Mouse (Mus musculus): ENCODE measurements around the gene Dock2.

- TF ChIP-seq CTCF (IDR thresholded peaks at IDR 0.05; ENCODE audit: extremely low read depth, insufficient read depth, insufficient read length, insufficient replicate concordance): no peak
- TF ChIP-seq POLR2A (IDR thresholded peaks at IDR 0.05; ENCODE audit: low read depth, low read length): no peak
These were observed 13.0 kb downstream of the Dock2 start for GRCm38 (mm10) chr11:34770666-34771065.

Measured in spleen, adult 2 months (tissue).